Mouse (Mus musculus): ENCODE results near the gene Pitpnm2. TPM values are rescaled to one million over a fixed set of nuclear protein-coding genes. Genes with fewer than 3 reads are reported as not detected.
A peak's percentile ranks its signal among the peaks of the same experiment; 100 is the strongest.

The Pitpnm2 gene
- polyA plus RNA-seq, 1 experiment from 2014 or later = 3.0 TPM

GRCm38 (mm10) chr5:124203251-124203650 lies 46.3 kb downstream of the Pitpnm2 start:
- no peaks in the 10 kb centered on the region for H3K9me3 ChIP-seq
- H3K4me1 ChIP-seq = peaks cover 57% of the 10 kb centered on the region
- no peak overlapping the region for H3K27ac ChIP-seq
- H3K27me3 ChIP-seq (ENCODE audit: poor library complexity, severe bottlenecking) = no peaks in the 10 kb centered on the region
- H3K4me3 ChIP-seq = no peak overlapping the region
- H3K36me3 ChIP-seq (replicated peaks) = no peaks in the 10 kb centered on the region
- WGBS = 90% methylated on average over 4 of the region's 4 CpGs
- no peak for DNase-seq (ENCODE audit: extremely low spot score, low spot score)

- Histone ChIP-seq H3K4me3 (no peak overlapping the region), H3K4me1 (peaks cover 45% of the 10 kb centered on the region)
- WGBS = 76% methylated on average over 4 of the region's 4 CpGs
Observed at GRCm38 (mm10) chr5:124202071-124202470, 47.5 kb downstream of the Pitpnm2 start.

GRCm38 (mm10) chr5:124201564-124201963 lies 48.0 kb downstream of the Pitpnm2 start:
- no peak overlapping the region for H3K4me3 ChIP-seq
- no peaks in the 10 kb centered on the region for H3K36me3 ChIP-seq (replicated peaks)
- no peaks in the 10 kb centered on the region for H3K9me3 ChIP-seq
- no peak for DNase-seq (ENCODE audit: extremely low spot score, low spot score)
- H3K27ac ChIP-seq = no peak overlapping the region
- peaks cover 40% of the 10 kb centered on the region for H3K4me1 ChIP-seq
- H3K27me3 ChIP-seq (ENCODE audit: poor library complexity, severe bottlenecking) = no peaks in the 10 kb centered on the region
- 88% methylated on average over 2 of the region's 2 CpGs for WGBS

More at GRCm38 (mm10) chr5:124202071-124202470, 47.5 kb downstream of the Pitpnm2 start:
- no peaks in the 10 kb centered on the region for H3K9me3 ChIP-seq
- no peaks in the 10 kb centered on the region for H3K27me3 ChIP-seq (ENCODE audit: poor library complexity, severe bottlenecking)
- H3K36me3 ChIP-seq (replicated peaks) = no peaks in the 10 kb centered on the region
- H3K27ac ChIP-seq = no peak overlapping the region
- no peak for DNase-seq (ENCODE audit: extremely low spot score, low spot score)

GRCm38 (mm10) chr5:124200844-124201243 lies 48.7 kb downstream of the Pitpnm2 start:
- H3K4me1 ChIP-seq = peaks cover 33% of the 10 kb centered on the region
- H3K36me3 ChIP-seq (replicated peaks) = no peaks in the 10 kb centered on the region
- no peak overlapping the region for H3K4me3 ChIP-seq
- H3K27me3 ChIP-seq (ENCODE audit: poor library complexity, severe bottlenecking) = no peaks in the 10 kb centered on the region
- no peak for DNase-seq (ENCODE audit: extremely low spot score, low spot score)
- WGBS = 79% methylated on average over 5 of the region's 5 CpGs
- H3K27ac ChIP-seq = no peak overlapping the region
- no peaks in the 10 kb centered on the region for H3K9me3 ChIP-seq

GRCm38 (mm10) chr5:124199168-124199567 lies 50.4 kb downstream of the Pitpnm2 start:
- DNase-seq (ENCODE audit: extremely low spot score, low spot score) = no peak
- Histone ChIP-seq H3K4me3 (no peak overlapping the region), H3K4me1 (peaks cover 29% of the 10 kb centered on the region), H3K9me3 (no peaks in the 10 kb centered on the region), H3K36me3 (replicated peaks) (no peaks in the 10 kb centered on the region), H3K27me3 (ENCODE audit: poor library complexity, severe bottlenecking) (no peaks in the 10 kb centered on the region), H3K27ac (peak overlapping the region; percentile 22; the same call in 1 of the 2 replicates)
- 72% methylated on average over 5 of the region's 5 CpGs for WGBS

- Histone ChIP-seq H3K27ac (no peak overlapping the region), H3K36me3 (replicated peaks) (no peaks in the 10 kb centered on the region), H3K9me3 (no peaks in the 10 kb centered on the region), H3K4me1 (peaks cover 36% of the 10 kb centered on the region), H3K4me3 (no peak overlapping the region), H3K27me3 (ENCODE audit: poor library complexity, severe bottlenecking) (no peaks in the 10 kb centered on the region)
- no peak for DNase-seq (ENCODE audit: extremely low spot score, low spot score)
- 87% methylated on average over 7 of the region's 7 CpGs for WGBS
Observed at GRCm38 (mm10) chr5:124198473-124198872, 51.1 kb downstream of the Pitpnm2 start.

GRCm38 (mm10) chr5:124196082-124196481 lies 53.5 kb downstream of the Pitpnm2 start:
- DNase-seq (ENCODE audit: extremely low spot score, low spot score) = no peak
- H3K4me3 ChIP-seq = no peak overlapping the region
- 92% methylated on average over 4 of the region's 4 CpGs for WGBS
- H3K9me3 ChIP-seq = no peaks in the 10 kb centered on the region
- no peak overlapping the region for H3K27ac ChIP-seq
- no peaks in the 10 kb centered on the region for H3K27me3 ChIP-seq (ENCODE audit: poor library complexity, severe bottlenecking)
- H3K4me1 ChIP-seq = peaks cover 51% of the 10 kb centered on the region
- no peaks in the 10 kb centered on the region for H3K36me3 ChIP-seq (replicated peaks)

- no peak for DNase-seq (ENCODE audit: extremely low spot score, low spot score)
- Histone ChIP-seq H3K9me3 (no peaks in the 10 kb centered on the region), H3K4me1 (peaks cover 44% of the 10 kb centered on the region), H3K27me3 (ENCODE audit: poor library complexity, severe bottlenecking) (no peaks in the 10 kb centered on the region; the same call in 1 of the 2 replicates), H3K27ac (peak overlapping the region; percentile 60; the same call in 1 of the 2 replicates), H3K36me3 (replicated peaks) (no peaks in the 10 kb centered on the region), H3K4me3 (no peak overlapping the region)
- WGBS = 55% methylated on average over 11 of the region's 11 CpGs
Observed at GRCm38 (mm10) chr5:124194386-124195084, 55.0 kb downstream of the Pitpnm2 start.

- peak overlapping the region; percentile 75 for H3K27ac ChIP-seq
- no peaks in the 10 kb centered on the region; the same call in 1 of the 2 replicates for H3K27me3 ChIP-seq (ENCODE audit: poor library complexity, severe bottlenecking)
- WGBS = 83% methylated on average over 24 of the region's 24 CpGs
Observed at GRCm38 (mm10) chr5:124193286-124194112, 56.1 kb downstream of the Pitpnm2 start.

GRCm38 (mm10) chr5:124192726-124193285 lies 56.8 kb downstream of the Pitpnm2 start:
- Histone ChIP-seq H3K27me3 (ENCODE audit: poor library complexity, severe bottlenecking) (peaks cover 3% of the 10 kb centered on the region), H3K9me3 (no peaks in the 10 kb centered on the region), H3K4me1 (peaks cover 42% of the 10 kb centered on the region), H3K27ac (peak overlapping the region; percentile 75), H3K4me3 (peak overlapping the region; percentile 7; the same call in 1 of the 2 replicates), H3K36me3 (replicated peaks) (no peaks in the 10 kb centered on the region)
- WGBS = 54% methylated on average over 10 of the region's 10 CpGs
- DNase-seq (ENCODE audit: extremely low spot score, low spot score) = no peak

More at GRCm38 (mm10) chr5:124193286-124194112, 56.1 kb downstream of the Pitpnm2 start:
- H3K4me3 ChIP-seq = no peak overlapping the region; the same call in 1 of the 2 replicates
- H3K36me3 ChIP-seq (replicated peaks) = no peaks in the 10 kb centered on the region
- H3K4me1 ChIP-seq = peaks cover 39% of the 10 kb centered on the region
- H3K9me3 ChIP-seq = no peaks in the 10 kb centered on the region
- DNase-seq (ENCODE audit: extremely low spot score, low spot score) = no peak

- Histone ChIP-seq H3K9me3 (no peaks in the 10 kb centered on the region), H3K36me3 (replicated peaks) (no peaks in the 10 kb centered on the region), H3K4me1 (peaks cover 48% of the 10 kb centered on the region), H3K4me3 (no peak overlapping the region), H3K27me3 (ENCODE audit: poor library complexity, severe bottlenecking) (peaks cover 8% of the 10 kb centered on the region), H3K27ac (peak overlapping the region; percentile 75)
- DNase-seq (ENCODE audit: extremely low spot score, low spot score) = no peak
- WGBS = 89% methylated on average over 7 of the region's 7 CpGs
Observed at GRCm38 (mm10) chr5:124192251-124192710, 57.3 kb downstream of the Pitpnm2 start.

GRCm38 (mm10) chr5:124190146-124190870 lies 59.3 kb downstream of the Pitpnm2 start:
- Histone ChIP-seq H3K27ac (0 out of 2 replicates have a peak overlapping the region, but pooled peaks have one; percentile 26), H3K4me1 (peaks cover 67% of the 10 kb centered on the region), H3K4me3 (no peak overlapping the region), H3K9me3 (no peaks in the 10 kb centered on the region), H3K27me3 (ENCODE audit: poor library complexity, severe bottlenecking) (peaks cover 28% of the 10 kb centered on the region), H3K36me3 (replicated peaks) (no peaks in the 10 kb centered on the region)
- 93% methylated on average over 10 of the region's 10 CpGs for WGBS
- no peak for DNase-seq (ENCODE audit: extremely low spot score, low spot score)

Measured in forebrain, embryonic 10.5 days (tissue).